Mouse (Mus musculus): ENCODE measurements around the gene Gna15.

DNA sequence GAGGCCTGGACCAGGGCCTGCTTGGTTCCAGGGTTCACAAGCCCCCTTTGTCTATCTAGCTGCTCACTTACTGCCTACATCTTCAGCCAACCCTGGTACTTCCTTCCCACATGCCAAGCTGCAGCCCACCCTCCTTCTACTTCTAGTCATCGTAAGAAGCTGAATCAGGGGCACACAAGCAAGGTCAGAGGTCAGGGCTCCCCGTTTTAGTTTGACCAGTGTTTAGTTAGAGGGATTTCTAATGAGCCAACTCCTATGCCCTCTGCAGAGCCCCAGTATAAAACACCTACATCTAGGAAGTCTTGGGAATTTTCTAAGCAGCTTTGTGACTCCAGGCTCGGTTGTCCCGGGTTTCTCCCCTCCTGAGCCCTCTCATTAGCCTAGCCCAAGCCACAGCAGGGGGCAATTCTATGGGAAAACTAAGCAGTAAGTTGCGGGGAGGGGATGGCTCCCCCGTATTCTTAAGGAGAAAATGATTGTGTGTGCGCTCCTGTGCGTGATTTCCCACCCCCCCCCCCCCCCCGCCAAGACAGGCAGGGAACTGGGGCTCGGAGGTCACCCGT is 46.3 kb upstream of the Gna15 start:
- TF ChIP-seq CTCF (IDR thresholded peaks at IDR 0.05) (no peak), EP300 (IDR thresholded peaks at IDR 0.05) (no peak)
